Mouse (Mus musculus): ENCODE data around the gene Senp3.
"Not testable (repeated sequence)": the region's sequence is repeated elsewhere in the genome, so short reads cannot be mapped to it uniquely, and the experiment has no call there.

Senp3 gene

GRCm38 (mm10) chr11:69654760-69655159 lies 27.1 kb downstream of the Senp3 start:
- peak; percentile 36 for DNase-seq (ENCODE audit: low spot score)

GRCm38 (mm10) chr11:69653399-69653798 lies 28.5 kb downstream of the Senp3 start:
- DNase-seq (ENCODE audit: low spot score), result no peak

- DNase-seq (ENCODE audit: low spot score), result no peak
These were observed 36.0 kb downstream of the Senp3 start for GRCm38 (mm10) chr11:69645860-69646259.

- no peak for DNase-seq (ENCODE audit: low spot score)
These were observed 46.4 kb downstream of the Senp3 start for GRCm38 (mm10) chr11:69635471-69635870.

- DNase-seq (ENCODE audit: low spot score), result peak; percentile 79
These were observed 48.6 kb downstream of the Senp3 start for GRCm38 (mm10) chr11:69633128-69633866.

GRCm38 (mm10) chr11:69632284-69633089 lies 49.4 kb downstream of the Senp3 start, which contains the start of gene Fxr2:
TSS of gene Fxr2 (plus strand) at chr11:69632990.
- DNase-seq (ENCODE audit: low spot score), result peak; percentile 99

GRCm38 (mm10) chr11:69629802-69630201 lies 52.1 kb downstream of the Senp3 start:
- DNase-seq (ENCODE audit: low spot score), result no peak

- DNase-seq (ENCODE audit: low spot score), result peak; percentile 68
These were observed 53.6 kb downstream of the Senp3 start for GRCm38 (mm10) chr11:69628286-69628685.

- not testable (repeated sequence) for DNase-seq (ENCODE audit: low spot score)
These were observed 57.5 kb downstream of the Senp3 start for GRCm38 (mm10) chr11:69624339-69624738.
